Mouse (Mus musculus): ENCODE measurements at regions not wholly inside any gene's neighbourhood (a gene's known extent, or its start where the extent isn't known, plus 50 kb on each side); places are given as distances from the start of the nearest gene placed in this dataset.

- no peak overlapping the region for H3K4me3 ChIP-seq (replicated peaks)
- no peaks in the 10 kb centered on the region for H3K4me1 ChIP-seq
- no peak for ATAC-seq (ENCODE audit: insufficient read depth, low FRiP score, low read depth)
- H3K9me3 ChIP-seq = no peaks in the 10 kb centered on the region
- H3K27ac ChIP-seq = no peak overlapping the region
- no peak overlapping the region for H3K9ac ChIP-seq
- H3K4me2 ChIP-seq = no peak overlapping the region
- H3K36me3 ChIP-seq = no peaks in the 10 kb centered on the region
- WGBS = 57% methylated on average over 2 of the region's 2 CpGs
- no peaks in the 10 kb centered on the region for H3K27me3 ChIP-seq (replicated peaks)
Observed at GRCm38 (mm10) chr4:29604322-29604721, 791.4 kb downstream of the Epha7 start.

GRCm38 (mm10) chr4:29617910-29618309 lies 805.0 kb downstream of the Epha7 start:
- Histone ChIP-seq H3K9me3 (no peaks in the 10 kb centered on the region), H3K27me3 (replicated peaks) (no peaks in the 10 kb centered on the region), H3K27ac (no peak overlapping the region), H3K9ac (no peak overlapping the region), H3K4me1 (no peaks in the 10 kb centered on the region), H3K36me3 (no peaks in the 10 kb centered on the region), H3K4me2 (no peak overlapping the region), H3K4me3 (replicated peaks) (no peak overlapping the region)
- 66% methylated on average over 3 of the region's 3 CpGs for WGBS
- no peak for ATAC-seq (ENCODE audit: insufficient read depth, low FRiP score, low read depth)

- no peak overlapping the region for H3K9ac ChIP-seq
- 60% methylated on average over 2 of the region's 2 CpGs for WGBS
- no peaks in the 10 kb centered on the region for H3K27me3 ChIP-seq (replicated peaks)
- no peak overlapping the region for H3K27ac ChIP-seq
- no peaks in the 10 kb centered on the region for H3K9me3 ChIP-seq
- H3K36me3 ChIP-seq = no peaks in the 10 kb centered on the region
- H3K4me1 ChIP-seq = no peaks in the 10 kb centered on the region
- no peak overlapping the region for H3K4me2 ChIP-seq
- no peak overlapping the region for H3K4me3 ChIP-seq (replicated peaks)
- no peak for ATAC-seq (ENCODE audit: insufficient read depth, low FRiP score, low read depth)
Observed at GRCm38 (mm10) chr4:29644839-29645565, 832.1 kb downstream of the Epha7 start.

- ATAC-seq (ENCODE audit: insufficient read depth, low FRiP score, low read depth) = no peak
- Histone ChIP-seq H3K9me3 (no peaks in the 10 kb centered on the region), H3K27ac (no peak overlapping the region), H3K27me3 (replicated peaks) (no peaks in the 10 kb centered on the region), H3K9ac (no peak overlapping the region), H3K4me3 (replicated peaks) (no peak overlapping the region), H3K4me2 (no peak overlapping the region), H3K4me1 (no peaks in the 10 kb centered on the region), H3K36me3 (no peaks in the 10 kb centered on the region)
- WGBS = 63% methylated on average over 2 of the region's 2 CpGs
Observed at GRCm38 (mm10) chr4:29653951-29654350, 841.0 kb downstream of the Epha7 start.

GRCm38 (mm10) chr4:29655606-29656005 lies 842.7 kb downstream of the Epha7 start:
- H3K9me3 ChIP-seq = no peaks in the 10 kb centered on the region
- H3K4me2 ChIP-seq = no peak overlapping the region
- 80% methylated on average over 1 of the region's 1 CpGs for WGBS
- H3K27ac ChIP-seq = no peak overlapping the region
- H3K27me3 ChIP-seq (replicated peaks) = no peaks in the 10 kb centered on the region
- H3K36me3 ChIP-seq = no peaks in the 10 kb centered on the region
- ATAC-seq (ENCODE audit: insufficient read depth, low FRiP score, low read depth) = no peak
- no peaks in the 10 kb centered on the region for H3K4me1 ChIP-seq
- no peak overlapping the region for H3K9ac ChIP-seq
- no peak overlapping the region for H3K4me3 ChIP-seq (replicated peaks)

- no peaks in the 10 kb centered on the region for H3K36me3 ChIP-seq
- no peaks in the 10 kb centered on the region for H3K9me3 ChIP-seq
- ATAC-seq (ENCODE audit: insufficient read depth, low FRiP score, low read depth) = peak; percentile 82
- no peaks in the 10 kb centered on the region for H3K4me1 ChIP-seq
- WGBS = 44% methylated on average over 6 of the region's 6 CpGs
- no peaks in the 10 kb centered on the region for H3K27me3 ChIP-seq (replicated peaks)
- no peak overlapping the region for H3K4me2 ChIP-seq
- H3K27ac ChIP-seq = peak overlapping the region; percentile 26; the same call in 1 of the 2 replicates
- no peak overlapping the region for H3K4me3 ChIP-seq (replicated peaks)
- H3K9ac ChIP-seq = no peak overlapping the region
Observed at GRCm38 (mm10) chr4:29661140-29662108, 848.5 kb downstream of the Epha7 start.

GRCm38 (mm10) chr4:29665561-29665960 lies 852.6 kb downstream of the Epha7 start:
- H3K4me2 ChIP-seq = no peak overlapping the region
- no peak overlapping the region for H3K4me3 ChIP-seq (replicated peaks)
- no peaks in the 10 kb centered on the region for H3K27me3 ChIP-seq (replicated peaks)
- H3K36me3 ChIP-seq = no peaks in the 10 kb centered on the region
- 87% methylated on average over 8 of the region's 8 CpGs for WGBS
- ATAC-seq (ENCODE audit: insufficient read depth, low FRiP score, low read depth) = no peak
- H3K9ac ChIP-seq = no peak overlapping the region
- no peaks in the 10 kb centered on the region for H3K4me1 ChIP-seq
- no peaks in the 10 kb centered on the region for H3K9me3 ChIP-seq
- H3K27ac ChIP-seq = no peak overlapping the region

- H3K27ac ChIP-seq = no peak overlapping the region
- no peak for ATAC-seq (ENCODE audit: insufficient read depth, low FRiP score, low read depth)
- H3K27me3 ChIP-seq (replicated peaks) = no peaks in the 10 kb centered on the region
- H3K36me3 ChIP-seq = no peaks in the 10 kb centered on the region
- WGBS = 34% methylated on average over 3 of the region's 3 CpGs
- no peaks in the 10 kb centered on the region for H3K4me1 ChIP-seq
- no peak overlapping the region for H3K9ac ChIP-seq
- no peaks in the 10 kb centered on the region for H3K9me3 ChIP-seq
- no peak overlapping the region for H3K4me3 ChIP-seq (replicated peaks)
- H3K4me2 ChIP-seq = no peak overlapping the region
Observed at GRCm38 (mm10) chr4:29694153-29694552, 881.2 kb downstream of the Epha7 start.

- ATAC-seq (ENCODE audit: insufficient read depth, low FRiP score, low read depth) = no peak
Observed at GRCm38 (mm10) chr4:29732513-29732912, 919.6 kb downstream of the Epha7 start.

GRCm38 (mm10) chr4:29741991-29742390 lies 929.1 kb downstream of the Epha7 start:
- H3K4me1 ChIP-seq = no peaks in the 10 kb centered on the region
- no peak overlapping the region for H3K4me2 ChIP-seq
- H3K9me3 ChIP-seq = no peaks in the 10 kb centered on the region
- no peaks in the 10 kb centered on the region for H3K27me3 ChIP-seq (replicated peaks)
- no peak overlapping the region for H3K27ac ChIP-seq
- no peak for ATAC-seq (ENCODE audit: insufficient read depth, low FRiP score, low read depth)
- no peak overlapping the region for H3K4me3 ChIP-seq (replicated peaks)
- 52% methylated on average over 5 of the region's 5 CpGs for WGBS
- no peak overlapping the region for H3K9ac ChIP-seq
- no peaks in the 10 kb centered on the region for H3K36me3 ChIP-seq

More at GRCm38 (mm10) chr4:29732513-29732912, 919.6 kb downstream of the Epha7 start:
- H3K4me2 ChIP-seq = no peak overlapping the region
- no peak overlapping the region for H3K27ac ChIP-seq
- H3K4me1 ChIP-seq = no peaks in the 10 kb centered on the region
- no peaks in the 10 kb centered on the region for H3K9me3 ChIP-seq
- 57% methylated on average over 3 of the region's 3 CpGs for WGBS
- no peaks in the 10 kb centered on the region for H3K36me3 ChIP-seq
- no peak overlapping the region for H3K4me3 ChIP-seq (replicated peaks)
- no peak overlapping the region for H3K9ac ChIP-seq
- H3K27me3 ChIP-seq (replicated peaks) = no peaks in the 10 kb centered on the region

GRCm38 (mm10) chr4:29742746-29743145 lies 929.8 kb downstream of the Epha7 start:
- Histone ChIP-seq H3K4me3 (replicated peaks) (no peak overlapping the region), H3K27ac (no peak overlapping the region), H3K36me3 (no peaks in the 10 kb centered on the region), H3K9ac (no peak overlapping the region), H3K4me2 (no peak overlapping the region), H3K27me3 (replicated peaks) (no peaks in the 10 kb centered on the region), H3K4me1 (no peaks in the 10 kb centered on the region), H3K9me3 (no peaks in the 10 kb centered on the region)
- ATAC-seq (ENCODE audit: insufficient read depth, low FRiP score, low read depth) = no peak
- 67% methylated on average over 2 of the region's 2 CpGs for WGBS
